Mouse (Mus musculus): ENCODE data around the gene Trim67.

- TF ChIP-seq CTCF (IDR thresholded peaks at IDR 0.05; ENCODE audit: borderline replicate concordance, control insufficient read depth, extremely low read depth, insufficient read depth, low read length, poor library complexity) (no peak), POLR2A (IDR thresholded peaks at IDR 0.05; ENCODE audit: control insufficient read depth, extremely low read depth, insufficient read depth, low read length, poor library complexity) (no peak)
These were observed 48.9 kb downstream of the Trim67 start for GRCm38 (mm10) chr8:124841775-124842174.

All from thymus, adult 2 months (tissue).